Mouse (Mus musculus): ENCODE results near the gene Flrt2. TPM values are rescaled to one million over a fixed set of nuclear protein-coding genes. Genes with fewer than 3 reads are reported as not detected.

Flrt2 gene
- polyA plus RNA-seq, 1 experiment, result 2.8 TPM

DNA sequence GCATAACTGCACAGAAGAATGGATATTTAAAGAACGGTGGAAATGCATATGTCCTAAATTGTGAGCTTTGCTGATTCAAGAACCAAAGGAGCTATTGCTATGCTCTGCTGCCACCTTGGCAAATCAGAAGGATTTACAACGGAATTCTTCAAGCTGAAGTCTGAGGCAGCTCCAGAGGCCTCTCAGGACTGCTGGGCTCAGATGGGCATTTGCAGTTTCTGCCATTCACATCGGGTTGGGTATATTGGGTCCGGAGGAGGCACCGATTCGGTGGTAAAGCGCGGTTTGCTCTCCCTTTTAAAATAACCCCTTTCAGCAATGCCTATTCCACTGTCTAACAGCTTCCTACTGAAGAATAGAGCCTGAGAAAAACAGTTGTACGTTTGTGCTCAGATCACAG is 1.2 kb upstream of the Flrt2 start:
- H3K27me3 ChIP-seq (ENCODE audit: control insufficient read depth, insufficient read depth, low read length), result no peaks in the 10 kb centered on the region
- peaks cover 15% of the 10 kb centered on the region for H3K4me1 ChIP-seq (ENCODE audit: control insufficient read depth, insufficient read depth, low read length)
- TF ChIP-seq POLR2A (IDR thresholded peaks at IDR 0.05; ENCODE audit: control insufficient read depth, low read depth, low read length) (no peak), CTCF (IDR thresholded peaks at IDR 0.05; ENCODE audit: control insufficient read depth, insufficient read depth, insufficient replicate concordance, low read depth, low read length) (no peak)
- no peaks in the 10 kb centered on the region for H3K36me3 ChIP-seq (ENCODE audit: control insufficient read depth, insufficient read depth, low read length)
- no peak overlapping the region for H3K27ac ChIP-seq (ENCODE audit: control insufficient read depth, insufficient read depth, low read depth, low read length)
- no peak overlapping the region for H3K4me3 ChIP-seq (ENCODE audit: control insufficient read depth, low read depth, low read length)

GRCm38 (mm10) chr12:95692948-95693650 is 1.1 kb downstream of the Flrt2 start:
- no peaks in the 10 kb centered on the region for H3K27me3 ChIP-seq (ENCODE audit: control insufficient read depth, insufficient read depth, low read length)
- no peak overlapping the region for H3K27ac ChIP-seq (ENCODE audit: control insufficient read depth, insufficient read depth, low read depth, low read length)
- H3K4me1 ChIP-seq (ENCODE audit: control insufficient read depth, insufficient read depth, low read length), result peaks cover 15% of the 10 kb centered on the region
- H3K36me3 ChIP-seq (ENCODE audit: control insufficient read depth, insufficient read depth, low read length), result no peaks in the 10 kb centered on the region
- no peak overlapping the region for H3K4me3 ChIP-seq (ENCODE audit: control insufficient read depth, low read depth, low read length)
- TF ChIP-seq POLR2A (IDR thresholded peaks at IDR 0.05; ENCODE audit: control insufficient read depth, low read depth, low read length), result no peak
- no peak for TF ChIP-seq CTCF (IDR thresholded peaks at IDR 0.05; ENCODE audit: control insufficient read depth, insufficient read depth, insufficient replicate concordance, low read depth, low read length)

GRCm38 (mm10) chr12:95693651-95694471 is 1.8 kb downstream of the Flrt2 start:
- Histone ChIP-seq H3K27me3 (ENCODE audit: control insufficient read depth, insufficient read depth, low read length) (no peaks in the 10 kb centered on the region), H3K4me3 (ENCODE audit: control insufficient read depth, low read depth, low read length) (peak overlapping the region; percentile 5; the same call in 1 of the 2 replicates), H3K27ac (ENCODE audit: control insufficient read depth, insufficient read depth, low read depth, low read length) (no peak overlapping the region), H3K4me1 (ENCODE audit: control insufficient read depth, insufficient read depth, low read length) (peaks cover 15% of the 10 kb centered on the region), H3K36me3 (ENCODE audit: control insufficient read depth, insufficient read depth, low read length) (no peaks in the 10 kb centered on the region)
- no peak for TF ChIP-seq CTCF (IDR thresholded peaks at IDR 0.05; ENCODE audit: control insufficient read depth, insufficient read depth, insufficient replicate concordance, low read depth, low read length)
- no peak for TF ChIP-seq POLR2A (IDR thresholded peaks at IDR 0.05; ENCODE audit: control insufficient read depth, low read depth, low read length)

GRCm38 (mm10) chr12:95694507-95694906 is 2.5 kb downstream of the Flrt2 start:
- H3K27ac ChIP-seq (ENCODE audit: control insufficient read depth, insufficient read depth, low read depth, low read length), result no peak overlapping the region

GRCm38 (mm10) chr12:95694991-95695833 is 3.2 kb downstream of the Flrt2 start:
- peak overlapping the region; percentile 8 for H3K27ac ChIP-seq (ENCODE audit: control insufficient read depth, insufficient read depth, low read depth, low read length)
- H3K27me3 ChIP-seq (ENCODE audit: control insufficient read depth, insufficient read depth, low read length), result no peaks in the 10 kb centered on the region

More at GRCm38 (mm10) chr12:95694507-95694906, 2.5 kb downstream of the Flrt2 start:
- Histone ChIP-seq H3K4me3 (ENCODE audit: control insufficient read depth, low read depth, low read length) (peak overlapping the region; percentile 73), H3K4me1 (ENCODE audit: control insufficient read depth, insufficient read depth, low read length) (peaks cover 15% of the 10 kb centered on the region), H3K27me3 (ENCODE audit: control insufficient read depth, insufficient read depth, low read length) (no peaks in the 10 kb centered on the region), H3K36me3 (ENCODE audit: control insufficient read depth, insufficient read depth, low read length) (no peaks in the 10 kb centered on the region)
- TF ChIP-seq POLR2A (IDR thresholded peaks at IDR 0.05; ENCODE audit: control insufficient read depth, low read depth, low read length), result no peak
- no peak for TF ChIP-seq CTCF (IDR thresholded peaks at IDR 0.05; ENCODE audit: control insufficient read depth, insufficient read depth, insufficient replicate concordance, low read depth, low read length)

GRCm38 (mm10) chr12:95695834-95696521 is 4.0 kb downstream of the Flrt2 start:
- Histone ChIP-seq H3K27ac (ENCODE audit: control insufficient read depth, insufficient read depth, low read depth, low read length) (peak overlapping the region; percentile 8), H3K4me3 (ENCODE audit: control insufficient read depth, low read depth, low read length) (peak overlapping the region; percentile 73), H3K36me3 (ENCODE audit: control insufficient read depth, insufficient read depth, low read length) (no peaks in the 10 kb centered on the region), H3K4me1 (ENCODE audit: control insufficient read depth, insufficient read depth, low read length) (peaks cover 15% of the 10 kb centered on the region), H3K27me3 (ENCODE audit: control insufficient read depth, insufficient read depth, low read length) (no peaks in the 10 kb centered on the region)
- TF ChIP-seq POLR2A (IDR thresholded peaks at IDR 0.05; ENCODE audit: control insufficient read depth, low read depth, low read length), result no peak
- TF ChIP-seq CTCF (IDR thresholded peaks at IDR 0.05; ENCODE audit: control insufficient read depth, insufficient read depth, insufficient replicate concordance, low read depth, low read length), result no peak

More at GRCm38 (mm10) chr12:95694991-95695833, 3.2 kb downstream of the Flrt2 start:
- Histone ChIP-seq H3K36me3 (ENCODE audit: control insufficient read depth, insufficient read depth, low read length) (no peaks in the 10 kb centered on the region), H3K4me3 (ENCODE audit: control insufficient read depth, low read depth, low read length) (peak overlapping the region; percentile 73), H3K4me1 (ENCODE audit: control insufficient read depth, insufficient read depth, low read length) (peaks cover 15% of the 10 kb centered on the region)
- TF ChIP-seq CTCF (IDR thresholded peaks at IDR 0.05; ENCODE audit: control insufficient read depth, insufficient read depth, insufficient replicate concordance, low read depth, low read length) (no peak), POLR2A (IDR thresholded peaks at IDR 0.05; ENCODE audit: control insufficient read depth, low read depth, low read length) (peak; percentile 47; the same call in 1 of the 2 replicates)

Data from testis, adult 2 months (tissue).